Mouse (Mus musculus): ENCODE data around the gene E030025P04Rik.
A peak's percentile ranks its signal among the peaks of the same experiment; 100 is the strongest.

Gene E030025P04Rik

DNA sequence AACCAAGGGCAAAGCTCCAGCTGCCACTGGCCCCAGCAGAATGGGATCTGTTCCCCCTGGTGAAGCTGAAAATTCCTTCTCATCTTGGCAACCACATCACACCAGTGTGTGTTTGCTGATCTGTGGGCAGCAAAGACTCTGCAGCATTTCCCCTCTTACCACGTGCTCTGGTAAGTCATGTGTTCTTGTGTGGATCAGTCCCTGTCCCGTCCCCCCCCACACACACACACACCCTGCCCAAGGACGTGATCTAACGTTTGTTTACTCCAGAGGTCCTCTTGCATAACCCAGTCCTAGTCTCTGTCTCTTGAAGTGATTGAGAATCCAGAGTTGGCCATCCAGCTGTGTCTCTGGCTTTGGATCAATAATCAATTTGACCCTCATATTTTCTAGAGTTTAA, at the start of gene E030025P04Rik:
Gene E030025P04Rik (minus strand): TSS at position 134 of the 400 bp plus-strand sequence.
- peak; percentile 6 for DNase-seq

- DNase-seq = peak; percentile 77
These were observed 48.7 kb upstream of the E030025P04Rik start for GRCm38 (mm10) chr11:109192673-109193557.

DNA sequence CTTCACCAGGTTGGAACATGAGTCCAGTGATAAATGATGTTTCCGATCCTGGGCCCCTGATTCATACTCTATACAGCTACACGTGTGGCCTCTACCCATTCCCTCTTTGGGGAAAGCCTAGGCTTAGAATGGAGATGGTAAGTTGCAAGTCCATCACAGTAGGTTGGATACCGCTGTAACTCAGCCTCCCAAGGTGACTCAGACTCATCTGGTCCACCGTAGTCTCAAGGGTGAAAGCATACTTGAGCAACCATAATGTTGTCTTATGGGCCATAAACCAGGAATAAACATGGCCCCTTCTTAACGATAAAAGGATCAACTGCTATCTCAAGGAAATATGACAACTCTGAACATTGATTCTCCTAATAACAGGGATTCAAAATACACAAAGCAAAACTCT, 44.1 kb upstream of the E030025P04Rik start:
- DNase-seq = no peak

DNA sequence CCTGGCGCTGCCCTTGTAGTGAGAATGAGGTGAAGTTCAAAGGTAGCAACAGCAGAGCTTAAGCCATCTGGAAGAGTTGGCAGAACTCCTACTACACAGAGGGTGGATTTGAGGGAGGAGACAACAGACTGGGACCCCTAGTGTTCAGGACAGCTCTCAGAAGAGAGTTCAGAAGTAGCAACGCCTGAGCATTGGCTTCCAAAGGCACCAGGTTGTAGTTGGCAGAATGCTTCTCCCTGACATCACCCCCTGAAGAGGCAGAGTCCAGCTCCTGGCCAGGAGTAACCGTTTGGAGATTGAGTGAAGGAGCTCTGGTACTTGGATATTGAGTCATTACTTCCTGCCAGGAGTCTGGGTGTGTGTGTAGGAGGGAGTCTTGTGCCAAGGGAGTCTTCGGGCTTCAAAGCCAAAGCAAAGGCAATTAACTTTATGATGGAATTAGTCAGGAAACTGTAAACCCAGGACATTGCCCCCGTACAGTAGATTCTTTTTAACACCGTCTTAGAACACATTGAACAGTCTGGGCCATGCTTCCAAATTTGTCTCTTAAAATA, 43.5 kb upstream of the E030025P04Rik start:
- DNase-seq = no peak

DNA sequence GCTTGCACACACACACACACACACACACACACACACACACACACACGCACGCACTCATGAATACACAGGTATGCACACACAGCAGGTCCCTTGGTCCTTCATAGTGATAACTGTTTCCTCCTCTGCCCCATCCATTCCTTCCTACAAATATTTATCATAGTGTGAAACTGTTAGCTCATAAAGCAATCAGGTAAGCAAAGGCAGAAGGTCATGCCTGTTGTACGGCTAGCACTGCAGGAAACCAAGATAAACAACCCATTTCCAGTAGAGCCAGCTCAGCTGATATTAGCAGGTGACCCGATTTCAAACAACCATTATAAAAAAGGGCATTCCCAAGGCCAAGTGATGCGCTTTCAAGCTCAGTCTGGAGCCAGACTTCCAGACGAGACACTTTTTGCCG, 36.9 kb upstream of the E030025P04Rik start:
- no peak for DNase-seq

GRCm38 (mm10) chr11:109180290-109180689, 36.1 kb upstream of the E030025P04Rik start:
- DNase-seq = no peak

GRCm38 (mm10) chr11:109178788-109179518, 34.8 kb upstream of the E030025P04Rik start:
- DNase-seq = peak; percentile 43

DNA sequence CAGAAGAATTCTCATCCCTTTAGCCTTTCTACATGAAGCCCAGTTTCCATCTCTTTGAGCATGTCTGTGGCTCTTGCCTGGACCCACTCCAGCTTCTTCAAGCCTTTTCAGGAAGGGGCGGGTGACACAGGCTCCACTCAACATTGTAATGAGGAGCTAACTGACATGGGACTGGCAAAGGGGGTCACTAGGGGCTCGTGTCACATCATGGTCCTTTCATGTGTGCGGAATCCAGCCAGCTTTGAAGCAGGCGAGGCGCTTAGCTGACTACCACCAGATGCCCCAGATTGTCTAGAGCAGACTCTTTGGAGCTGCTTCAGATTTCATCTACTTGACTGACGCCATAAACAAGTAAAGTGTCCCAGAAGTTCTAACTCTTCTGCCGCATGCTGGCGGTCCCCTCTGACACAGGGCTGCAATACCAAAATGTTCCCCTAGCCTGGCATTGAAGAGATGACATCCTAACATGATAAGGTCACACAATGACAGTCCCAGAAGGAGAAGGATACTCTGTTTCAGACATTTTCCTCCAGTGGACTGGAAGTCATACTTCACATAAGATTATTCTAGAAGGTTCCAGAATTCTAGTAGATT, 31.3 kb upstream of the E030025P04Rik start:
- DNase-seq = no peak

DNA sequence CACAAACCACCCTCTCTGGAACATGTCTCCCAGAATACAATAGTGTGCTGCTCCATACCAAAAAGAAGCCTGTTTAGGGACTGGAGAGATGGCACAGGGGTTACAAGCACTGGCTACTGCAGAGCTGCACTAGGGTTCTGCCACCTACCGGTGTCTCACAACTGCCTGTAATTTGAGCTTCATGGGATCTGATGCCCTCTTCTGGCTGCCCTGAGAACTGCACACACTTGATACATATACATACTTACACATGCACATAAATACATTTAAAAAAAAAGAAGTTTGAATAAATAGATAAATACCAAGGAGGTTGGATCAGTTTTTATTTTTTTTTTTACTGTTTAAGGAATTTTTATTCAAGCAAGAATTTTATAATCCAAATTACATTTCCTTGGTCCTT, 28.1 kb upstream of the E030025P04Rik start:
- no peak for DNase-seq

DNA sequence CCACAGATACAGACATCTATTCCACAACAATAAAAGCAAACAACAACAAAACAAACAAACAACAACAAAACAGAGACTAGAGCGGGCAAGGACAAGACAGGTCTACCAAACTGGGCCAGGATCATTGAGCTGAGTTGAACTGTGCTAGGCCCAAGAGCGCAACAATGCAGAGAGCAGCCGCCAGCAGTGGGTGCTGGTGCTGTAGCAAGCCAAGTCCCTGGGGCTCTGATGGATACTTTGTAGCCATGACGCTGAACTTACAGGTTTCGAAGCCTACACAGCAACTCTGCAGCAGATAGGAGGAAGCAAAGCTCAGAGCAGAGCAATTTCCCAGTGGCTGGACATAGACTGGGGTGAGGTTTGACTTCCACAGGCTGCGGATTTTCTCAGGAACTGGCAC, 26.6 kb upstream of the E030025P04Rik start:
- DNase-seq = no peak

GRCm38 (mm10) chr11:109157694-109158093, 13.5 kb upstream of the E030025P04Rik start:
- DNase-seq = no peak

GRCm38 (mm10) chr11:109144890-109145341, 747 bp upstream of the E030025P04Rik start:
- DNase-seq = peak; percentile 27

GRCm38 (mm10) chr11:109126482-109126881, 17.7 kb downstream of the E030025P04Rik start:
- DNase-seq = peak; percentile 8

GRCm38 (mm10) chr11:109125451-109125850, 18.7 kb downstream of the E030025P04Rik start:
- DNase-seq = no peak

GRCm38 (mm10) chr11:109124284-109124683, 19.9 kb downstream of the E030025P04Rik start:
- DNase-seq = no peak

- DNase-seq = no peak
These were observed 34.3 kb downstream of the E030025P04Rik start for GRCm38 (mm10) chr11:109109826-109110346.

DNA sequence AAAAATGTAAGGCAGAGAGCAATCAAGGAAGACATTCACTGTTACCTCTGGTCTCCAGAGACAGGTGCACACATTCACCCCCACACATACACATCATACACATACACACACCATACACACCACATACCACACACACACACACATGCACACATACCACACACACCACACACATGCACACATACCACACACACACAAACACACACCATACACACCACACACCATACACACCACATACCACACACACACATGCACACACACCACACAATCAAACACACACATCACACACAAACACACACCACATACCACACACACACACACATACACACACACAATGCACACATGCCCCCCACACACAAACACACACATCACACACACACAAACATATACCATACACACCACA, 35.1 kb downstream of the E030025P04Rik start:
- no peak for DNase-seq

DNA sequence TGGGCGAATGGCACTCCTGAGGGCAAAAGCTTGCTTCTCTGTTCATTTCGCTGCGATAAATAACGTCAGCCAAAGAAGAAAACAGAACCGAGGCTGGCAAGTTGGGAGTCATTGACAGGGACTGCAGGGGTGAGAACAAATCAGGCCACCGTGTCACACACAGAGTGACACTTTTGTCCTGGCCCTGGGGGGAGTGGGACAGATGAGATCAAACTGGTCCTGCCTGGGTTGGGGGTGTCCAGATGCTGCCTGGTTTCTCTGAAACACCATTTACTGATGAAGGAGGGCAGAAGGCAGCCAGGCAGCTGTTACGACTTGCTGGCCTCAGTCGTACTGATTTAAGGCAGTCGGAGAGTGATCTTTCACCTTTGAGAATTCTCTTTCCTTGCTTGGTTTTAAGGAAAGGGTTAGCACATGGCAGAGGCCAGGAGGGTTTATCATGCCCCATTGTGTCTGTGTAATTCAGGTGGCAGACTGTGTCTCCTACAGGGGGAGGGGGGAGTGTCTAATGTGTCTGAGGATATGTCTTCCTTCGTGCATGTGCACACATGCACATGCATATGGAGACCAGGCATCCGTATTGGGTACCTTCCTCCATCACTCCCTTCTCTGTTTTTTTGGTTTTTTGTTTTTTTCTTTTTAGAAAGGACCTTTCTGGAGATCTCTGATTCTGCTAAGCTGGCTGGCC, 36.5 kb downstream of the E030025P04Rik start:
- no peak for DNase-seq

- no peak for DNase-seq
These were observed 37.4 kb downstream of the E030025P04Rik start for GRCm38 (mm10) chr11:109106751-109107150.

GRCm38 (mm10) chr11:109106181-109106580, 38.0 kb downstream of the E030025P04Rik start:
- DNase-seq = no peak

GRCm38 (mm10) chr11:109103386-109103785, 40.8 kb downstream of the E030025P04Rik start:
- DNase-seq = no peak

GRCm38 (mm10) chr11:109102646-109103045, 41.5 kb downstream of the E030025P04Rik start:
- no peak for DNase-seq
